Mouse (Mus musculus) embryo, embryonic 11 days (tissue): ENCODE data around the gene Cyp1a1.
"Not testable (repeated sequence)": the region's sequence is repeated elsewhere in the genome, so short reads cannot be mapped to it uniquely, and the experiment has no call there.

Experiments used
- DNase-seq: peaks from one replicate; pipeline ENCODE4 v3.0.0-alpha.2; 2015

Gene Cyp1a1

DNA sequence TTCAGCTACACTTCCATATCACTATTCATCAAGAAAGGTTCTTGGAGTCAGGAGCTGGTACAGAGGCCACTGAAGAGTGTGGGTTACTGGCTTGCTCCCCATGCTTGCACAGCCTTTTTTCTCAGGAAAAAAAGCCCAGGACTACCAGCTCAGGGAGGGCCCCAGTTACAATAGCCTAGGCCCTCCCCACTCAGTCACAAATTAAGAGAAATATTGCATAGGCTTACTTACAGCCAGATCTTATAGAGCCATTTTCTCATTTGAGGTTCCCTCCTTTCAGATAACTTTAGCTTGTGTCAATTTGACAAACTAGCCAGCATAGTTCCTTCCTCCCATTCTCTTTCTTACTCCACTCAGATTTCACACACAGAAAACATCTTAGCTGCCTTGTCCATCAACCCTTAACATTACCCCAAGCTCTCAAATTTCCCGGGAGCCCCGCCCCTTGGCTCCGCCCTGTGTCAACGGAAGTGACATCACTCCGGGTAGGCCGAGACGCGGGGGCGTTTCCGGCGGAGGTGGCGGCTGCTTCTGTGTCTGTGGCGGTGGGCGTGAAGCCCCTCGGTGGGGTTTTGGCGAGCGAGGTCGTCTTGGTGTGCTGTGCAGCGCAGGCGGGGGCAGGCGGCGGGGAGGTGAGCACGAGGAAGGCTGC is 20.5 kb downstream of the Cyp1a1 start, which contains the start of gene Edc3:
TSS of gene Edc3 (plus strand) at position 473 of the 652 bp plus-strand sequence.
- peak; percentile 96 for DNase-seq

DNA sequence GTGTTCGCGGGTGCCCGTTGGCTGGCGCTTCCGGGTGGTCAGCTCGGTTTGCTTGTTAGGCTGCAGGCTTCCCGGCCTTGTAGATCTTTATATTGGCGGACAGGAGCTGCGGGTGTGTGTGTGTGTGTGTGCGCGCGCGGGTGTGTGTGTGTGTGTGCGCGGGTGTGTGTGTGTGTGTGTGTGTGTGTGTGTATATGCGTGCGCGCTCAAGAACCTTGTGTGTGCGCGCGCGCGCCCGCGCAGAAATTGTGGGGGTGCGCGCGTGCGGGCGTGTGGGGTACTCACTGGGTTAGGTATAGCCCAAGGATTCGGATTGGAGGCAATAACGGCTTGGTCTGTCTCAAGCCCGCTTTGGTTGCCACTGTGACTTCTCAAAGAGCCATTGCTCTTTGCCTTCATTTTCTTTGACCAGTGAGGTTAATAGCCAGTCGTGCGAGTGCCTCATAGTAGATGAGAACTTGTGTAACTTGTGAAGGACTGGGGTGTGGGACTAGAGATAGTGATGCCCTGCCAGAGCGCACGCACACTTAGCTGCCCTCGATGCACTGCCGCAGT is 21.1 kb downstream of the Cyp1a1 start:
- DNase-seq = peak; percentile 68

DNA sequence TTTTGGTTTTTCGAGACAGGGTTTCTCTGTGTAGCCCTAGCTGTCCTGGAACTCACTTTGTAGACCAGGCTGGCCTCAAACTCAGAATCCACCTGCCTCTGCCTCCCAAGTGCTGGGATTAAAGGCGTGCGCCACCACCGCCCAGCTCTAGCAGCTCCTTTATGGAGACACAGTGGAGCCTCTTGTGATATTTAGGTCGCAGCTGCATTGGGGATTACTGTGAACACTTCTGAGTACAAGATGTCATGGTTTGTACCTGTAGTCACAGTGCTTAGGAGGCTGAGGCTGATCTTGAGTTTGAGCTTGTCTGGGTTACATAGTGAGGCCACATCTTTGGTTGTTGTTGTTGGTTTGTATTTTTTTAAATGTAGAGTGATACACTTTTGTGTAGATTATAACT is 22.5 kb downstream of the Cyp1a1 start:
- not testable (repeated sequence) for DNase-seq

DNA sequence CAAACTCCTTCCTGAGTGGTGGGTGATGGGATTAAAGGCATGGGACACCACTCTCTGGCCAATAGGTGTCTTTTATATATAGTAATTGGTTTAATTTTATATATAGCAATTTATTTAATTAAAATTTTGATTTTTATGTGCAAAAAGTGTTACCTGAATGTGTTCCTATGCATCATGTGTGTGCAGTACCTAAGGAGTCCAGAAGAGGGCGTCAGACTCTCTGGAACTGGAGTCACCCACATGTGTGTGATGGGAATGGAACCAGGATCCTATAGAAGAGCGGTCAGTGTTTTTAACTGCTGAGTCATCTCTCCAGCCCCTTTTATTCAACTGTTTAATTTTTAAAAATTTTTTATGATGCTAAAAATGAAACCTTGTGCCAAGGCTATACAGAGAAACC is 24.5 kb downstream of the Cyp1a1 start:
- DNase-seq = no peak

DNA sequence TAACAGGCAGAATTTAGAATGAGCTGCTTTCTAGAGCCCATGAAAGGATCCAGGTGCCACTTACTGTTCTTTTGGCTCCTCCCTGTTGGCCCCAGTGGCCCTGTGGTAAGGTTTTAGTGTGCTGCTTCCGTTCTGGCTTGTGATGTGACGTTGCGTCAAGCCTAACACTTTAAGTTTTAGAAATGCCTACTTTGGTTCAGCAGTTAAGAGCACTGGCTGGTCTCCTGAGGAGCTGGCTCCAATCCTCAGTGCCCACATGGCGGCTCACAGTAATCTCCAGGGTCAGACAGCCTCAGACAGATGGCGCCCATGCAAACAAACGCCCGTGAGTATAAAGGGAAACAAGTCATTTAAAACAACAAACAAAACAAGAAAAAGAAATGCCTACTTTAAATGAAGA is 30.7 kb downstream of the Cyp1a1 start:
- DNase-seq = no peak

DNA sequence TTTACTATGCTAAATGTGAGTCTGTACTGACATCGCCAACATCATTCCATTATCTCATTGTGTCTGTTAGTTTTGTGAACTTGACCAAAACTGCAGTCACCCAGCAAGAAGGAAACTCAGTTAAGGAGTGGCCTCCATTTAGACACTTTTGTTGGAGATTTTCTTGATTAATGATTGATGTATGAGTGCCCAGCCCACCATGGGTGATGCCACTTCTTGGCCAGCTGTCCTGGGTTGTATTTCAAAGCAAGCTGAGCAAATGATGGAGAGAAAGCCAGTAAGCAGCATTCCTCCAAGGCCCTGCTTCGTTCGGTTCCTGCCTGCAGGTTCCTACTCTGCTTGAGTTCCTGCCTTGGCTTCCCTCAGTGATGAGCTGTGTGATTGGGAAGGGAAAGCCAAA is 33.0 kb downstream of the Cyp1a1 start:
- no peak for DNase-seq

DNA sequence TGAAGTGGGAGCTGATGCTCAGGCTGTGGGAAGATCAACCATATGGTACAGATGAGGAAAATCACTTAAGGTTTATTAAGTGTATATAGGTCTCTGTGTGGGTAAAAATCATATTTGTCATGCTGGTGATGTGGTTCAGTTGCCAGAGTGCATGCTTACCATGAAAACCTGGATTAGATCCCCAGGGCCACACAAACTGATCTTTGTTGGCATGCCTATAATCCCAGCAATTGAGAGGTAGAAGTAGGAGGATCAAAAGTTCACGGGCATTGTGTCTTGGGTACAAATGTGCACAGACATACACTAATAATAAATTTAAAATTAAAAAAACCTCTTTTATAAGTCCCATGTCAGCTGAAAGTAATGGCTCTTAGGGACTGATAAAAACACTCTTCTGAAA is 34.6 kb downstream of the Cyp1a1 start:
- DNase-seq = no peak

DNA sequence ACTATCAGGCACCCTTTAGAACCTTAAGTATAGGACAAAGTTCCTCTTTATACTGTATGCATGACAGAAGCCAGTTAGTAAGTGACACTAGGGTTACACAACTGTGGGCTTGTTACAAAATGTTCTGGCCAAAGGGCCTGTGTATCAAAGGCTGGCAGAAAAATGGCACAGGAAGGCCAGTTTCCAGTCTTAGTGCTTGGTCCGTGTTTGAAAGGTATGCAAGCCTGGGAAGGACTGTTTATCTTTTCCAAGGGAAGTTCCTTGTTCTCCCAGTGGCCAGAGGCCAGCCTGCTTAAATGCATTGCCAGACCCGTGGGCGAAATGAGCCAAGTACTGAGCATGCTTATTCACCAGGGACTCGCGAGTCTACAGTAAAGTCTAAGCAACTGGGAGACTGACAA is 35.6 kb downstream of the Cyp1a1 start:
- no peak for DNase-seq

DNA sequence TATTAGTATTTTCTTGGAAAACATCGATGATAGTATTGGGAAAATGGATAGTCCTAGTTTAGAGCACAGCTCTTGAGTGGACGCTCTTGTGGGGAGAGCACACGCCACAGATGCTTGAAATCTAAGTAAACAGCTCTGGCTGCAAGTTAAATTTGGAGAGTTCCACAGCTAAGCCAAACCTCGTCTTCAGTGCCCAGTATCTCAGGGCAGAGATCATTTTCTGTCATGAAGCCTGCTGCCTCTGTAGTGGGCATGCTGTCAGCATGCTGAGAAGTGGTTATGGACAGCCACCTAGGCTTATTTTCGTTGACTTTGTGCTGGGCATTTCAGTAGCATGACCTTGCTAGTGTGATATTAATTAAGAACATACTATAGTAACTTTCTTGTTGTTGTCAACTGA is 36.1 kb downstream of the Cyp1a1 start:
- DNase-seq = no peak

DNA sequence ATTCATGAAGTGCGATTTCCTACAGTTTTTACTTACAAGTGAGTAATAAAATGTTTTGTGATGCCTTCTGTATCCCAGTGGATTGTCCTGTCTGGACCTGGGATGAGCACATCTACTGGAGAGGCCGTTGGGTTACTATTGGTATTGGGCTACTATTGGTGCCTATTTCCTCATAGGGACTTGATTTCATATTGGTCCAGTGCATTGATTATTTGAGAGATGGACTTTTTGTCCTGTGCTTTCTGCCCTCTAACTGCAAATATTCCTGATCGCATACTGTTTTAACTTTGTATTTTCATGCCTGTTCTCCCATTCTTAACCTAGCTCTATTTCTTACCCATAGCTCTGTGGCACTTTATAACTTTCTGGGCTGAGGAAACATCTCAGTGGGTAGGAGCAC is 37.0 kb downstream of the Cyp1a1 start:
- DNase-seq = no peak

DNA sequence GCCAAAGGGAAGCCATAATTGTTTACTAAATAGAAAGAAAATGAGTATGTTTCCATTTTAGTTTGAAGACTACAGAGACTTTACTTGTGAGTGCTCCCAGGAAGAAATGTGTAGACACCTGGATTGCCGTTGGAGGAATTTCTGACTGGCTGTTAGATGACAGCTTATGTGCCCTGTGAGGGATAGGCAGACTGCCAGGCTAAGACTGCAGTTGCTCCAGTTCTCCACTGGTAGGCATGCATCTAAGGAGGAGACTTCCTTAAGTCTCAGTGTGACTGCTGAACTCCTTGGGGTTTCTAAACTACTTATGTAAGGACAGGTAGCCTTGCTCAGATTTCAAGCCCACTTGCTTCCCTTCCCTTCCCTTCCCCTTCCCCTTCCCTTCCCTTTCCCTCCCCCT is 40.6 kb downstream of the Cyp1a1 start:
- no peak for DNase-seq

DNA sequence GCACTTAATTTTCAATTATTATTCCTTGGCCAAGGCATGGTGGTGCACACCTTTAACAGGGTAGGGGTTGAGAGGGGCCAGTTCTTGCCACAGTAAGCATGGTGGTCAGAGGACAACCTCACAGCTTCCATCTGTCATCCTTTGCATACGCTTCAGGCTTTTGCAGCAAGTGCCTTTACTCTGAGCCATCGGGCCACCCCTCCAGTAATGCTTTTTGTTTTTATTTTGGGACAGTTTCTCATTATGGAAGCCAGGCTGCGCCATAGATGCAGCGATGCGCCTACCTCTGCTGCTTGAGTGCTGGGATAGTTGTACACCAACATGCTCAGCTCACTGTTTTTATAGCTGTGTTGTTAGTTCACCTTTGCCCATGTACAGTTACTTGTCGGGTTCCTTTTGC is 45.9 kb downstream of the Cyp1a1 start:
- no peak for DNase-seq

DNA sequence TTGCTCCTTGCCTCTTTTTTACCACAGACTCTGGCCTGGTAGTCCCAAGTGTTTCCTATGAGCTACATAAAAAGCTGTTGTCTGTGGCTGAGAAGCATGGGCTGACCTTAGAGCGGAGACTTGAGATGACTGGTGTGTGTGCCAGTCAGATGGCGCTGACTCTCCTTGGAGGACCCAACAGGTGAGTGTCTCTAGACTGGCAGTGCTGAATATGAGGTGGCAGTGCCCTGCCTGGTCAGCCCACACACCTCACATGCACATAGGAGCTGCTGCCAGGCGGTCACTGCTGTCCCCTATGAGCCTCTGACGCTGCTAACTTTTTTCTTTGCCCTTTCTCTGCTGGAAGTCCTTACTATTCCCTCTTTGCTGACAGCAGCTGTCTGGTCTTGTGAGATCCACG is 52.1 kb downstream of the Cyp1a1 start:
- no peak for DNase-seq

DNA sequence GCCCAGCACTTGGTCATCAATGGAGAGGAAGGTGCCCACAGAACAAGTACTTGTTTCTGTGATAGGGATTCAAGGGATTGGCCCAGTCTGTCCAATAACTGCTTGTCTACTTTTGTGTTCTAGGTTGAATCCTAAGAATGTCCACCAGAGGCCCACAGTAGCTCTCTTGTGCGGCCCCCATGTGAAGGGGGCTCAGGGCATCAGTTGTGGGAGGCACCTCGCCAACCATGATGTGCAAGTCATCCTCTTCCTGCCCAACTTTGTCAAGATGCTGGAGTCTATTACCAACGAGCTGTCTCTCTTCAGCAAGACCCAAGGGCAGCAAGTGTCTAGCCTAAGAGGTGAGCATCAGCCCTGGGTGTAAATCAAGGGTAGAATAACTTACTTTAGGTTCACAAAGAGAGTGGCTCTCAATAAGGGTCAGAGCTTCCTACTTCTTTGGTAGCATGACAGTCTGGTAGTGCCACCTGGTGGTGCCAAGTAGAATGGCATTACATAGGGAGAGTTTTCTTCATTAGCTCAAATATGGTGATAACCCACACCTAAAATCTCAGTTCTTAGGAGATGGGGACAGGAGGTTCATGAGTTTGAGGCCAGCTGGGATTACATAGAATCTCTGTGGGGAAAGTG is 56.8 kb downstream of the Cyp1a1 start:
- peak; percentile 63 for DNase-seq

DNA sequence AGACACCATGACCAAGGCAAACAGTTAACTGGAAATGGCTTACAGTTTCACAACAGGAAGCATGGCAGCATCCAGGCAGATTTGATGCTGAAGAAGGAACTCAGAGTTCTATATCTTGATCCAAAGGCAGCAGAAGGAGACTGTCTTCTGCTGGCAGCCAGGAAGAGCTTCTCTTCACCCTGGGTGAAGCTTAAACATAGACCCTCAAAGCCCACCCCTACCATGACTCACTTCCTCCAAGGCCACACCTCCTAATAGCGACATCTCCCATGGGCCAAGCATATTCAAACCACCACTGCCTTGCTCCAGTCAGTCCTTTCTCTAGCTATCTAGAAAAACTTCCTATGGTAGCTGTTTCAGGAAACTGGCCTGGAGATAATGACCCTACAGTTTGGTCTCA is 59.3 kb downstream of the Cyp1a1 start:
- DNase-seq = no peak

DNA sequence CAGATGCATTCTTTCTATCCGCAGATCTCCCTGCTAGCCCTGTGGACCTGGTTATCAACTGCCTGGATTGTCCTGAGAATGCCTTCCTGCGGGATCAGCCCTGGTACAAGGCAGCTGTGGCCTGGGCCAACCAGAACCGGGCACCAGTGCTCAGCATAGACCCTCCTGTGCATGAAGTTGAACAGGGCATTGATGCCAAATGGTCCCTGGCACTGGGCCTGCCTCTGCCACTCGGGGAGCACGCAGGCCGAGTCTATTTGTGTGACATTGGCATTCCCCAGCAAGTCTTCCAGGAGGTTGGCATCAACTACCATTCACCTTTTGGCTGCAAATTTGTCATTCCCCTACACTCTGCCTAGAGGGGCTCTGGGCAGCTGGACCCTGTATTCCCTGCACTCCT is 60.4 kb downstream of the Cyp1a1 start:
- no peak for DNase-seq

DNA sequence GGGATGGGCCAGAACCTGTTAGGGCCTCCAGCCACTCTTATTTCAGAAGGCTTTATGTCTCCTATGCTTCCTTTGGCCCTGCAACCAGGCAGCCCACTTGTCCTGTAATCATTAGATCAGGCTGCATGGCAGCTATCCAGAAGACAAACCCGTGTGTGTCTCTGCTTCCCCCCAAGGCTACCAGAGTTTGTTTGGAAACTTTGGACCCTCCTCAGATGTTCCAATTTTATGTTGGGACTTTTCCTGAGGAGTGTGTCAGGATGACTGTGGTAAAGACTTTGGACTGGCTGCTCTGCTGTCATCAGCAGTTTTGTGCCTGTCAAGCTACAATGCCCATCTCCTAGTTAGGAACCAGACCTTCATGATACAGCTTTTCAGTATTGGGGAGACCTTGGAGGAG is 61.1 kb downstream of the Cyp1a1 start:
- no peak for DNase-seq

DNA sequence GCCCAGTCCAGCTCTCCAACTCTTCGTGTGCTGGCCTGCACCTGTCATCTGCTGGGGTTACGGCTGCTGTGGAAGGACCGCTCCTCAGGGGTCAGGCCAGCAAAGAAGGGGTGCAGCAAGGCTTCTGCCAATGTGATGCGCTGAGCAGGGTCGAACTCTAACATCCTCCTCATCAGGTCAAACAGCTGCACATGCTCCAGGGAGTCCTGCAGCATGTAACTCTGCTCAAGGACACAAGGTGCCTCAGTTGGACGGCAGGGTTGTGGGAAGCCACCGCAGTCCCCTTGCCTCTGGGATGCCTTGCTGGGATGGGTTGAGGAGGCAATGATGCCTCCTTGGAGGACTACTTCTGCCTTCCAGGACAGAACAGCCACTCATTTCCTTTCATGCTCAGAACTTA is 63.2 kb downstream of the Cyp1a1 start:
- DNase-seq = no peak
